Mouse (Mus musculus) limb, embryonic 12.5 days (tissue): ENCODE measurements around the gene Gria1. TPM values are rescaled to one million over a fixed set of nuclear protein-coding genes. Genes with fewer than 3 reads are reported as not detected.

Experiments used
- ATAC-seq: fragments of 200-750 bp; cut with Nextera tagmentation; 2 replicates; pipeline ENCODE4 v1.8.0; 2017; ENCODE audit warnings: low read depth, moderate TSS enrichment; ENCODE audit not compliant: insufficient number of reproducible peaks, insufficient read depth, low FRiP score, low TSS enrichment
- H3K27ac ChIP-seq: fragments of 300-500 bp; sonication (generic); 2 replicates; pipeline ENCODE4 v1.5.1; 2016; ENCODE audit warnings: mild to moderate bottlenecking, moderate library complexity
- H3K27me3 ChIP-seq: fragments of 300-500 bp; sonication (generic); 2 replicates; pipeline ENCODE4 v1.6.1; 2016; ENCODE audit warnings: mild to moderate bottlenecking, moderate library complexity
- H3K36me3 ChIP-seq: fragments of 300-500 bp; sonication (generic); 2 replicates; pipeline ENCODE4 v1.6.1; 2016; ENCODE audit warnings: mild to moderate bottlenecking, moderate library complexity
- H3K4me1 ChIP-seq: fragments of 300-500 bp; sonication (generic); replicated peaks from 2 replicates; pipeline ENCODE4 v1.6.1; 2016
- H3K4me2 ChIP-seq: fragments of 300-500 bp; sonication (generic); 2 replicates; pipeline ENCODE4 v1.6.1; 2016; ENCODE audit warnings: mild to moderate bottlenecking, moderate library complexity
- H3K4me3 ChIP-seq: fragments of 300-500 bp; sonication (generic); replicated peaks from 2 replicates; pipeline ENCODE4 v1.5.1; 2016; ENCODE audit warnings: mild to moderate bottlenecking
- H3K9ac ChIP-seq: fragments of 300-500 bp; sonication (generic); replicated peaks from 2 replicates; pipeline ENCODE4 v1.6.1; 2016; ENCODE audit warnings: mild to moderate bottlenecking, moderate library complexity
- H3K9me3 ChIP-seq: fragments of 300-500 bp; sonication (generic); 2 replicates; pipeline ENCODE4 v1.6.1; 2016; ENCODE audit warnings: mild to moderate bottlenecking, moderate library complexity
- WGBS: fragments of 180-500 bp; shearing (Covaris S2); methylation state at CpG from one replicate; pipeline ENCODE4 v1.1.7; 2016; 5-methylcytosine and 5-hydroxymethylcytosine counted together
- polyA plus RNA-seq: library from polyadenylated mRNA; unstranded; fragments of >200 nt; fragmentation: Nextera tagmentation; extraction: Ambion mirVana; gene quantifications from 2 replicates; pipeline ENCODE4 v1.2.1, GENCODE M21; 2016

Gene Gria1
- polyA plus RNA-seq, result 0.78 and 1.2 TPM in 2 replicates

GRCm38 (mm10) chr11:57011024-57011690 is at the start of gene Gria1:
TSS of gene Gria1 (plus strand) at chr11:57011387.
- Histone ChIP-seq H3K4me2 (peak within 1 kb of the TSS; percentile 48), H3K36me3 (no peaks in the 10 kb centered on the region), H3K27me3 (peaks cover 37% of the 10 kb centered on the region), H3K4me3 (peak within 1 kb of the TSS; percentile 16; the same call in 1 of the 2 replicates), H3K9ac (peak within 1 kb of the TSS; percentile 13; the same call in 1 of the 2 replicates), H3K9me3 (no peaks in the 10 kb centered on the region), H3K4me1 (peaks cover 9% of the 10 kb centered on the region; the same call in 1 of the 2 replicates), H3K27ac (no peak within 1 kb of the TSS)
- WGBS, result 29% methylated on average over 6 of the region's 6 CpGs
- ATAC-seq, result no peak

GRCm38 (mm10) chr11:56961751-56962150 is 49.4 kb upstream of the Gria1 start:
- 91% methylated on average over 3 of the region's 3 CpGs for WGBS
- Histone ChIP-seq H3K4me1 (no peaks in the 10 kb centered on the region), H3K4me3 (no peak overlapping the region), H3K9ac (no peak overlapping the region), H3K4me2 (no peak overlapping the region), H3K27me3 (no peaks in the 10 kb centered on the region), H3K9me3 (no peaks in the 10 kb centered on the region), H3K36me3 (no peaks in the 10 kb centered on the region), H3K27ac (no peak overlapping the region)
- ATAC-seq, result no peak

DNA sequence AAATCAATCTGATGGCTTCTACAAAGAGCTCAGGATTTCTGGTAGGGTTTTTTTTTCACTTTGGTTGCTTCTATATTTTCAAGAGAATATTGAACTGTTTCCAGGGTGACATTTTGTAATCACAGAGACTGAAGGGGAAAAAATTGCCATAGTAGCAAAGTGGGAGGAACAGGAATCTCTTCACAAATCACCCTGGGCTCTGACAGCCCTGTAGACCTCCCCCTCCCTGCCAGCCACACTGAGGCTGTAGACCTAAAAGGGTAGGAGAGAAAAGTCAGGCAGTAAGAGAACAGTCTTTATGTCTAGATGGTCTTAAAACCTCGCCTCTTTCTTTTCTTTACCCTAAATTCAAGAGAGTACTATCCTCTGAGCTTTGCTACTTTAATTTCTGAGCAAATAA is 38.4 kb upstream of the Gria1 start:
- H3K4me1 ChIP-seq, result no peaks in the 10 kb centered on the region
- H3K27me3 ChIP-seq, result no peaks in the 10 kb centered on the region
- no peak overlapping the region for H3K27ac ChIP-seq
- H3K4me3 ChIP-seq, result no peak overlapping the region
- no peak overlapping the region for H3K9ac ChIP-seq
- H3K9me3 ChIP-seq, result no peaks in the 10 kb centered on the region
- 80% methylated on average over 1 of the region's 1 CpGs for WGBS
- H3K36me3 ChIP-seq, result no peaks in the 10 kb centered on the region
- ATAC-seq, result no peak
- H3K4me2 ChIP-seq, result no peak overlapping the region

GRCm38 (mm10) chr11:56984321-56985000 is 26.7 kb upstream of the Gria1 start:
- no peak overlapping the region for H3K9ac ChIP-seq
- 86% methylated on average over 3 of the region's 3 CpGs for WGBS
- no peak overlapping the region for H3K4me3 ChIP-seq
- no peaks in the 10 kb centered on the region for H3K4me1 ChIP-seq
- ATAC-seq, result no peak
- H3K36me3 ChIP-seq, result no peaks in the 10 kb centered on the region
- H3K4me2 ChIP-seq, result no peak overlapping the region
- H3K9me3 ChIP-seq, result no peaks in the 10 kb centered on the region
- no peaks in the 10 kb centered on the region for H3K27me3 ChIP-seq
- H3K27ac ChIP-seq, result no peak overlapping the region

GRCm38 (mm10) chr11:56985457-56985856 is 25.7 kb upstream of the Gria1 start:
- H3K9ac ChIP-seq, result no peak overlapping the region
- H3K27ac ChIP-seq, result no peak overlapping the region
- H3K36me3 ChIP-seq, result no peaks in the 10 kb centered on the region
- no peaks in the 10 kb centered on the region for H3K4me1 ChIP-seq
- no peak overlapping the region for H3K4me2 ChIP-seq
- 79% methylated on average over 4 of the region's 4 CpGs for WGBS
- H3K9me3 ChIP-seq, result no peaks in the 10 kb centered on the region
- no peak for ATAC-seq
- H3K4me3 ChIP-seq, result no peak overlapping the region
- no peaks in the 10 kb centered on the region for H3K27me3 ChIP-seq

DNA sequence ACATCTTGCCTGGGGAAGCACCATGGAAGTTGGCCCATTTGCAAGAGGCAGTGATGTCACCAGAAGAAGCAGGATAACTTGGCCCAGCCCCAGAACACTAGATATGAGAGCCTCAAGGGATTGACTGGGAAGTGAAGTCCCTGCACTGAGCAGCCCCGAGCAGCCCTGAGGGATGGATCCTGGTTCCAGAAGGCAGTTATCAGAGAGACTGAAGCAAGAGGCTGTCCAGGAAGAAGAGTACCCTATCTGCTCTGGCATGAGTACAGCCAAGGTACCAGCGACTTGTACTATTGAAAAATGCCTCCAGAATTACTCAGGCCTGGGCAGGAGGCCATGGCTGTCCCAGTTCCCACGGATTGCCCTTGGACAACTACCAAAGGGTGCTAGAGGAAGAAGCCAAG is 11.6 kb upstream of the Gria1 start:
- Histone ChIP-seq H3K27me3 (no peaks in the 10 kb centered on the region), H3K4me2 (no peak overlapping the region), H3K4me1 (peaks cover 3% of the 10 kb centered on the region), H3K9me3 (no peaks in the 10 kb centered on the region), H3K36me3 (no peaks in the 10 kb centered on the region), H3K9ac (no peak overlapping the region), H3K27ac (no peak overlapping the region), H3K4me3 (no peak overlapping the region)
- WGBS, result 80% methylated on average over 3 of the region's 3 CpGs
- ATAC-seq, result no peak

GRCm38 (mm10) chr11:57004611-57005010 is 6.6 kb upstream of the Gria1 start:
- Histone ChIP-seq H3K4me3 (no peak overlapping the region), H3K36me3 (no peaks in the 10 kb centered on the region), H3K27me3 (no peaks in the 10 kb centered on the region), H3K4me1 (peaks cover 15% of the 10 kb centered on the region), H3K27ac (no peak overlapping the region), H3K4me2 (no peak overlapping the region), H3K9me3 (no peaks in the 10 kb centered on the region), H3K9ac (no peak overlapping the region)
- no peak for ATAC-seq
- 23% methylated on average over 3 of the region's 3 CpGs for WGBS

DNA sequence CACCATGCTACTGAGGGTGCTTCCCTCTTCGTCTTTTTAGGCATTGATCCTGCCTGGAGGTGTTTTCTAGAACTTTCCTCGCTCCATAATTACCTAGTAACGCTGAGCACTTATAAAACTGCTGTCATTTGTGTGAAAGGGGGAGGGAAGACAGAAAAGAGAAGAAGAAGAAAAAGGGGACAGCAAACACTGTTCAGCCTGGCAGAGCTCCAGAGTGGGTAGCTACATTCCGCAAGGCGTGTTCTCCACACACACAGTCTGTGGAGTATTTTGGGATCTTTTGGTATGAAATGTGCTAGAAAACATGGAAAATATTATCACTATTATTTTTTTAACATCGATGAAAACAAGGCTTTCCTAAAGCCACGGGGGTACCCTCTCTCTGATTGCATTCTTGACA is 5.8 kb upstream of the Gria1 start:
- H3K27me3 ChIP-seq, result peaks cover 6% of the 10 kb centered on the region
- peaks cover 15% of the 10 kb centered on the region for H3K4me1 ChIP-seq
- ATAC-seq, result no peak
- no peaks in the 10 kb centered on the region for H3K36me3 ChIP-seq
- no peak overlapping the region for H3K27ac ChIP-seq
- H3K9me3 ChIP-seq, result no peaks in the 10 kb centered on the region
- no peak overlapping the region for H3K4me3 ChIP-seq
- WGBS, result 62% methylated on average over 7 of the region's 7 CpGs
- H3K9ac ChIP-seq, result no peak overlapping the region
- H3K4me2 ChIP-seq, result no peak overlapping the region

- H3K36me3 ChIP-seq, result no peaks in the 10 kb centered on the region
- H3K4me2 ChIP-seq, result no peak overlapping the region
- WGBS, result 87% methylated on average over 4 of the region's 4 CpGs
Observed at GRCm38 (mm10) chr11:57007790-57008189, 3.4 kb upstream of the Gria1 start.

GRCm38 (mm10) chr11:57010611-57011010 is 576 bp upstream of the Gria1 start:
- H3K9ac ChIP-seq, result no peak overlapping the region
- peaks cover 37% of the 10 kb centered on the region for H3K27me3 ChIP-seq
- no peaks in the 10 kb centered on the region for H3K36me3 ChIP-seq
- ATAC-seq, result no peak
- H3K4me2 ChIP-seq, result no peak overlapping the region
- 81% methylated on average over 6 of the region's 6 CpGs for WGBS
- H3K9me3 ChIP-seq, result no peaks in the 10 kb centered on the region
- peaks cover 12% of the 10 kb centered on the region for H3K4me1 ChIP-seq
- H3K4me3 ChIP-seq, result no peak overlapping the region
- H3K27ac ChIP-seq, result no peak overlapping the region

More at GRCm38 (mm10) chr11:57007790-57008189, 3.4 kb upstream of the Gria1 start:
- Histone ChIP-seq H3K9ac (no peak overlapping the region), H3K27me3 (peaks cover 30% of the 10 kb centered on the region), H3K27ac (no peak overlapping the region), H3K4me3 (no peak overlapping the region), H3K9me3 (no peaks in the 10 kb centered on the region), H3K4me1 (peaks cover 15% of the 10 kb centered on the region)
- no peak for ATAC-seq

GRCm38 (mm10) chr11:57011691-57012039 is 478 bp downstream of the Gria1 start:
- peak overlapping the region; percentile 16; the same call in 1 of the 2 replicates for H3K4me3 ChIP-seq

More at GRCm38 (mm10) chr11:57011691-57012039, 478 bp downstream of the Gria1 start:
- H3K9me3 ChIP-seq, result no peaks in the 10 kb centered on the region
- no peak overlapping the region for H3K27ac ChIP-seq
- H3K9ac ChIP-seq, result peak overlapping the region; percentile 13; the same call in 1 of the 2 replicates
- WGBS, result 3% methylated on average over 11 of the region's 11 CpGs
- peaks cover 9% of the 10 kb centered on the region; the same call in 1 of the 2 replicates for H3K4me1 ChIP-seq
- no peaks in the 10 kb centered on the region for H3K36me3 ChIP-seq
- H3K27me3 ChIP-seq, result peaks cover 37% of the 10 kb centered on the region
- ATAC-seq, result no peak
- H3K4me2 ChIP-seq, result peak overlapping the region; percentile 48
